Mouse (Mus musculus) thymus, postnatal 25 days (tissue): ENCODE results near the gene H2afx.
"Not testable (repeated sequence)": the region's sequence is repeated elsewhere in the genome, so short reads cannot be mapped to it uniquely, and the experiment has no call there.

Experiments used
- DNase-seq: peaks from one replicate; pipeline ENCODE4 v3.0.0; 2022

H2afx gene

DNA sequence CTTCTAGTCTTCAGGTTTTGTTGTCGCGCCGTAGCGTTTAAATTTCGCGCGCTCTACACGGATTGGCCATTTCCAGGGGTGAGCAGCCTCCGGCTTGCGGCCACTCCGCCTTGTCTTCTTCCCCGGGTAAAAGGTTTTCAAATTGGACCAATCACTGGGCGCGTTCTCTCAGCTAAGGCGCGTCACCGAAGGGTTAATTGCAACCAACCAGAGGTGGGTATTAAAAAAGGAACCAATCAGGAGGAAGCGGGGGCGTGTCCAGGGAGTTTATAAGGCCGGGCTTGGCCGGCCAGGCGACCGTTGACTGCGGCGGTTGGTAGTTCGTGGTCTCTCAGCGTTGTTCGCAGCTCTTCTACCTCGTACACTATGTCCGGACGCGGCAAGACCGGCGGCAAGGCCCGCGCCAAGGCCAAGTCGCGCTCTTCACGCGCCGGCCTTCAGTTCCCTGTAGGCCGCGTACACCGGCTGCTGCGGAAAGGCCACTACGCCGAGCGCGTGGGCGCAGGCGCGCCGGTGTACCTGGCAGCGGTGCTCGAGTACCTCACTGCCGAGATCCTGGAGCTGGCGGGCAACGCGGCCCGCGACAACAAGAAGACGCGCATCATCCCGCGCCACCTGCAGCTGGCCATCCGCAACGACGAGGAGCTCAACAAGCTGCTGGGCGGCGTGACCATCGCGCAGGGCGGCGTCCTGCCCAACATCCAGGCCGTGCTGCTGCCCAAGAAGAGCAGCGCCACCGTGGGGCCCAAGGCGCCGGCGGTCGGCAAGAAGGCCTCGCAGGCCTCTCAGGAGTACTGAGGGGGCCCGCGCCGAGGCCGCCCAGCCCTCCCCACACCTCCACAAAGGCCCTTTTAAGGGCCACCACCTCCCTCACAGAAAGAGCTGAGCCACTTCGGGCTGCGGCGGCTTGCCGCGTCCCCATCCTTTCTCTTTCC is at the start of gene H2afx:
Gene H2afx, plus strand, starts transcription at position 299 of the 935 bp plus-strand sequence.
- DNase-seq = peak; percentile 98

DNA sequence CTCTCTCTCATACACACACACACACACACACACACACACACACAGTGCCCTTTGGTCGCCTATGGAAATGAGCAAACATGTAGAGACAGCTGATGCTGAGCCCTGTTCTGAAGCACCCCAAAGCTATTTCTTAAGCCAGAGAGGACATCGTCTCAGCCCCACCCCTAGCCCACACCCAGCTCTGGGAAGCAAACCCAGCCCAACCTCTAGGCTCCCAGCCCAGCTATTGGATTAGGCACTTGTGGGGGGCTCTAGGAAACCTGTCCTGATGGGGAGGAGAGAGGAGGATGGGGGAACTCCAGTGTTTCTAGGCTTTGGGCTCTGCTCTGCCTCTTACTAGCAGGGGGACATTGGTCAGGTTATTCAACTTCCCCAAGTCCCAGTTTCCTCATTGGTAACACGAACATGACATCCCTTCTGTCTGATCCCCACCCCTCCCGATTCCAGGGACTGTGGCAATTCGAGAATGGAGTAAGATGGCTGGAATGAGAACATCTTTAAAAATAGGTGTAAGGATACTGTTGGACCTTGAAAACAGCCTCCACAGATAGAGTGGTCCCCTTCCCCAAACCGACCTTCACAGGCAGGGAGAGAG is 48.1 kb upstream of the H2afx start:
- no peak for DNase-seq

DNA sequence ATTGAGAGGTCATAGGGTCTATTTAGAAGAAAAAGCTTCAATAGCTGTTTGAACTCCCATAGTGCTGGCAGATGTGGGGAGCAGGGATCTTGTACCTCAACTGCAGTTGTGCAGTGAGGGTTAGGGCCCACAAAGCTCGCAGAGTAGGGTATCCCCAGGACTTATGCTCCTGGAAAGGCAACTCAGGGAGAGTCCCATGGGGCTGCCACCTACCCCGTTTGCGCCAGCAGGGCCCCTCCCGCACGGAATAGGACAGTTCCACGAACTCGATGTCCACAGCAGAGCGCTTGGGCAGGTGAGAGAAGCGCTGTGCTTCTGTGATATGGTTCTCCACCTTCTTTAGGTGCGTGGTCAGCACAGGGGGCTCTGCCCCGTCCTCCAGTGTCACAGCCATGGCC is 47.5 kb upstream of the H2afx start:
- DNase-seq = no peak

- no peak for DNase-seq
These were observed 47.0 kb upstream of the H2afx start for GRCm38 (mm10) chr9:44287401-44288075.

DNA sequence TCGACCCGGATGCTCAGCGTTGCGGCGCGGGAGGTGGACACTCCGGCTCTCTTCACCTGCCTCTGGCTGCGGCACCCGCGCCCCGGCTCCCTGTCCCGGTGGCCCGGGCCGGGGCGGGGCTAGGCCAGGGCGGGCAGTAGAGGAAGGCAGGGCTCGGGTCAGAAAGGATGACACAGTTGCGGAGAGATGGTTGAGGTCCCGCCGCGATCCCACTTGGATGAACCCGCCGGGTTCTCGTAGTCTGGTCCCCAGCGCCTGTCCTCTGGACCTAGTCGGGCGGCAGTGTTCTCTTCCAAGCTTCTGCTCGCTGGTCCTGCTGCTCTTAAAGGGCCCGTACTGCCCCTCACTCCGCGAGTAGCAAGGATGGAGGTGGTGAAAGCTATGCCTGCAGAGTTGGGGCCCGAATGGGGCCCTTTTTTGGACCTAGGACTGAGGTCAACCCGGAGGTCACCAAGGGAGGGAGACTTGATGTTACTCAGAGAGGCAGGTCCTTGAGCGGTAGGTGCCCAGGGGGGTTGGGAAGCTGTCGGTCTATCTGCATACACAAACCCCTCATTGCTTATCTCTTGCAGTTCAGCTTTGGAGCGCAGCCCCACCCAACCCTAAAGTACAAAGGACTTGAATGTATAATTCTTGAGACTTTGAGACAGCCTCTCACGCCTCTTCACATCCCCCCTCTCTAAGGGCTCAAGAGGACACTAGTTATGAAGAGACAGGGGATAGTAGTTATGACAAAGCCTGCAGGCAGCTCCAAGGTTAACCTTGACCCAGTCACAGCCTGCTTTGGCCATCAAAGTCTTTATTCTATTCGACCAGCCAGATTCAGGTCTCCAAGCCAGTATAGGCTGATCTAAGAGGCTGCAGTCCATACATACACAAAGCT is 46.2 kb upstream of the H2afx start, which contains the start of gene Abcg4:
Gene Abcg4, minus strand, starts transcription at position 540 of the 883 bp plus-strand sequence.
- DNase-seq = no peak

- DNase-seq = no peak
These were observed 45.6 kb upstream of the H2afx start for GRCm38 (mm10) chr9:44288959-44289291.

DNA sequence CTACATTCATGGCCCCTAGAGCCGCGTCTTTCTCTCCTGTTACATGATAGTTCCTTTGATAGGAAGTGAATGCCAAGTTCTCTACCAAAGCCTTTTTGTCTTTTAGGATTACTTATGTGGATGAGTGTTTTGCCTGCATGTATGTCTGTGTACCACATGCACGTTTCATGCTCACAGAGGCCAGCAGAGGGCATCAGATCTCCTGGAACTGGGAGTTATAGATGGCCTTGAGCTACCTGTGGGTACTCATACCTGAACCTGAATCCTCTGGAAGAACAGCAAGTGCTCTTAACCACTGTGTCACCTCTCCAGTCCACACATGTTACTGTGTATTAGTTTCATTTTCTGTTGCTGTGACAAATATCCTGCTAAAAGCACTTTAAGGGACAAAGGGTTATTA is 42.0 kb upstream of the H2afx start:
- DNase-seq = peak; percentile 72

DNA sequence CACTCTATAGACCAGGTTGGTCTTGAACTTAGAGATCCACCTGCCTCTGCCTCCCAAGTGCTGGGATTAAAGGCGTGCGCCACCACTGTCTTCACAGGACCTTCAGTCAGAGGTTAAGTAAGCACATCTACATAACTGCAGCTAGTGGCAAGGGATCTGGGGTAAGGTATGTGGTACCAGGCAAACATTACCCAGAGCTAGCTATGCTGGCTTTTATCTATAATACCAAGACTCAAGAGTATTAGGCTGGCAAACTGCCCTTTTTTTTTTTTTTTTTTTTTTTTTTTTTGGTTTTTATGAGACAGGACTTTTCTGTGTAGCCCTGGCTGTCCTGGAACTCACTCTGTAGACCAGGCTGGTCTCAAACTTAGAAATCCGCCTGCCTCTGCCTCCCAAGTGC is 34.5 kb upstream of the H2afx start:
- not testable (repeated sequence) for DNase-seq

GRCm38 (mm10) chr9:44305466-44306079 is 28.9 kb upstream of the H2afx start, which contains the start of gene Hinfp:
Hinfp (minus strand) TSS chr9:44305671.
- peak; percentile 96 for DNase-seq

- DNase-seq = no peak
These were observed 28.0 kb upstream of the H2afx start for GRCm38 (mm10) chr9:44306532-44306931.

GRCm38 (mm10) chr9:44307248-44307647 is 27.2 kb upstream of the H2afx start:
- DNase-seq = peak; percentile 47

GRCm38 (mm10) chr9:44309756-44310155 is 24.7 kb upstream of the H2afx start:
- no peak for DNase-seq

- no peak for DNase-seq
These were observed 23.8 kb upstream of the H2afx start for GRCm38 (mm10) chr9:44310750-44311135.

DNA sequence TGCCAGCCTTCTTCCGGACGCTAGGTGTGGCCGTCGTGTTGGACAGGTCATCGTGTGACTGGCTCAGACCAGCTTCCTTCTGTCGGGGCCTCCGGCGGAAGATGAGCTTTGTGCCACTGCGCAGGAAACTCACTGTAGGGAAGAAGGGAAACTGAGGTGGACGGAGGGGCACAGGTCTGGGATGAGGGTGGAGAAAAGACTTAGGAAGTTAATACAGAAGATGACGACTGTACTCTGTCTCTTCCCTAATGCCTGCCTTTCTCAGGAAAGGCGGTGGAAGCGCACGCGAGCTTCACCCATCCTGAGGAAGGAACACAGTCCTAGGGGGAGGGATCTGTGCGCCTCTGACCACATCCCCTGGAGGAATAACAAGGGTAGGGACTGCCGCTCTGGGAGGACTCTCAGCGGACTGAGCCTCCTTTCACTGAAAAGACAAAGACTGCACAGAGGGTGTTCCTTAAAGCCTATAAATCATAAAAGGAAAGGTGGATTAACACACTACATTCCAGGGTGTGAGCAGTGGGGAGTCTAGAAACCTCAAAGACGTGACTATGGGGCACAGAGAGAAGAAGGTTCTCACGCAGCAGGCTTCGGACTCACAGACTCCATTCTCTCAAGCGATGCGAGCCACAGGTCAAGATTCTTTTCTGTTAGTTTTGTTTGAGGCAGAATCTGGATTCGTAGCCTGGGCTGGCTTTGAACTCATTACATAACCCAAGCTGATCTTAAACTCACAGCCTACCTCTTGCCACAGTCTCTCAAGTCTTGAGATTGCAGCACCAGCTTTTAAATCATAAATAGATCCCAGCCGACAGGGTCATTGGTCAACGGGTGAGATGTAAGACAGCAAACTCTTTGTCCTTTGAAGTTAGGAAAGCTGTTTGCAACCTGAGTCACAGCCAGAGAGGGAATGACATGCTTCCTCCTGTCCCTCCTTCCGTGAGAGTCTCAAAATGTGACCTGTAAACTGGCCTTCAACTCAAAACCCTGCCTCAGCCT is 23.1 kb upstream of the H2afx start:
- DNase-seq = no peak

- no peak for DNase-seq
These were observed 20.8 kb upstream of the H2afx start for GRCm38 (mm10) chr9:44313476-44314256.

DNA sequence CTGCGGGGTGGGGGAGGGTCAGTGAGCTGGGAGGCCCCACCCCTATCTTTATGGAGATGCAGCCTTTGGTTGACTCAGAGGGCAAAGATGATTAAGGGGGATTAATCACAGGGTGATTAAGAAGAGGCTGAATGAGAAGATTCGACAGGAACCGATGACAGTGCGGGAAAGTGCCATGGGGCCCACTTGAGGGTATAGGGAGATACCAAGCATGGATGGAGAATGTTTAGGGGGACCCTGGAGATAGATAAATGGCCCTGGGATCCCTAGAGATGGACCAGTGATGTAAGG is 20.3 kb upstream of the H2afx start:
- no peak for DNase-seq

GRCm38 (mm10) chr9:44314910-44315309 is 19.6 kb upstream of the H2afx start:
- DNase-seq = no peak

GRCm38 (mm10) chr9:44317452-44317851 is 17.0 kb upstream of the H2afx start:
- DNase-seq = no peak

DNA sequence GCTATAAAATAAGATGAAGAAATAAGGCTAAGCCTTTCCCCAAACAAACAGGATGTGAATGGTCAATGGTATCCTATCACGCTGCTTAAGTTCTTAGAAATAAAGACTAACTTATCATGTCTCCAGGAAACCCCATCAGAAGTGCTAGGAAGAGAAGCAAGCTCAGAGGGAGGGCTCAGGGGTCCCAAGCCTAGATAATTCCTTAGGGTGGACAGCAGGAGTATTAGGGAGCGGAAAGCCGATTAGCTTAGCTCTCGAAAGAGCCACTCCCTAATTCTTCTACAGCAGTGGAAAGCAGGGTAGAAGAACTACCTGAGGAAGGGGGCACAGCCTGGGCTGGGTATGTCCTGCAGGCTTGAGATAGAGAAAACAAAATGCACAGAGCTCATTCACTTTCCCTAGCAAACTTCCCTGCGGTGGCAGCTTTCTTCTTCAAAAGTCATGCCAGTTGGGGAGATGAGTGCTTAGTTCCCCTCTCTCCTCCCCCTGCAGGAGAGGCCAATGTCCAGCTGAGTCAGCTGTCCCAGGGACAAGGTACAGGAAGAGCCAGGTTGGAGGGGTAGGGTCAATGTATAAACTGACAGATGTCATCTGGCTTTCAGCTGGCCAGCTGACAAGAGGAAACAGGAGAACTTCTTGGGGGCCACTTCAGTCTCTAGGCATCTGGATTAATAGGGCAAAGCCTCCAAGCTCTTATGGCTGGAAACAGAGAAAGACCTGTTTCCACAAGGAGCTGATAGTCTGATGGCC is 16.2 kb upstream of the H2afx start:
- DNase-seq = no peak

DNA sequence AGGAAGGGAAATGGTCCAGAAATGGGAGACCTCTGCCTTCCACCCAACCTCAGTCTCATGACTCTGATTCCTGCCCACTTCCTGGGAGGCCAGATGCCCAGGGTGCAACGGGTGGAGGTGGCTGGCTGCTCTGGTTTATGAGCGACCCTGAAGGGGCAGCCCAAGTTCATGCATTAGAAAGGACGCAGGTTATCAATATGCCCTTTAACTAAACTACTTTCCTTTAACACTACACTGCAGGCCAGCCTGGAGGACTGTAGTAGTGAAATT is 15.7 kb upstream of the H2afx start:
- DNase-seq = no peak
